ENCODE assay signal across 23 mouse cellular contexts in the genomic region with DNA sequence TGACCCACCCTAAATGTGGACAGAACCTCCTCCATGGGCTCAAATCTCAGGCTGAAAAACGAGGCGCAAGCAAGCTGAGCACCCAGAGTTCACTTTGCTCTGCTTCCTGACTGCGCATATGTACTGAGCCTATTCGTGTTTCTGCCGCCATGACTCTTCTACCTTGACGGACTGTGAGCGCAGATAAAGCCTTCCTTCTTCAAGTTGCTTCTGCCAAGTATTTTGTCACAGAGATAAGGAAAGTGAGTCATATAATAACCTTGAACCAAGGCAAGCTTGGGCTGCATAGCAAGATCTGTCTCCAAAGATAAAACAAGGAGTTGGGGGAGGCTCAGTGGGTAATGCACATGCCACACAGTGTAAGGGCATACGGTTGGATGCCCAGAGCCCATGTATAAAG. TPM values are rescaled to one million over a fixed set of nuclear protein-coding genes. Genes with fewer than 3 reads are reported as not detected.
DNase-seq lines count a peak whose midpoint lies in the region; ATAC-seq and TF ChIP-seq lines count a peak whose summit lies in the region.
"Had no signal": no experiment of that assay in that cellular context is flagged by ENCODE, and none has a peak within 500 bp of the region (broad histone marks: within the 10 kb centered on the region; RNA-seq: fewer than 3 reads in every experiment).

No protein-coding gene starts in this region.

- WGBS in liver, embryonic 16.5 days (ENCODE audit: insufficient replicate concordance) = 23% methylated on average over 8 of the region's 8 CpGs
- WGBS in intestine, embryonic 15.5 days = 85% methylated on average over 8 of the region's 8 CpGs
- WGBS in forebrain, embryonic 15.5 days = 92% methylated on average over 8 of the region's 8 CpGs

- peak; percentile 95 to 98 for TF ChIP-seq EP300 in MEL (IDR thresholded peaks at IDR 0.05; ENCODE audit: low read depth in 1 of 2, low read length in 2 of 2)

- H3K9me3 ChIP-seq in MEL (replicated peaks; ENCODE audit: insufficient read depth, low read length) = no peaks in the 10 kb centered on the region
- H3K9me3 ChIP-seq in liver, embryonic 16.5 days (replicated peaks; ENCODE audit: control insufficient read depth, low read length) = no peaks in the 10 kb centered on the region
- no peaks in the 10 kb centered on the region for H3K9me3 ChIP-seq in intestine, embryonic 15.5 days
- H3K9me3 ChIP-seq in forebrain, embryonic 15.5 days = no peaks in the 10 kb centered on the region
- H3K9me3 ChIP-seq: embryonic facial prominence, embryonic 15.5 days; forebrain, embryonic 13.5 days; hindbrain, embryonic 12.5 days; midbrain, embryonic 12.5 days had no signal

- TF ChIP-seq CTCF in MEL (IDR thresholded peaks at IDR 0.05 in 2 of 3, conservative IDR thresholded peaks at IDR 0.05 in 1 of 3; ENCODE audit: control insufficient read depth in 1 of 3, insufficient read depth in 1 of 3, low read depth in 2 of 3, low read length in 3 of 3, poor library complexity in 1 of 3, severe bottlenecking in 1 of 3) = no peak

- H3K4me3 ChIP-seq in MEL (ENCODE audit: control insufficient read depth in 1 of 2, insufficient read depth in 1 of 2, low read depth in 2 of 2, low read length in 2 of 2) = peak overlapping the region in 1 of 2 experiments; percentile 25; a peak in 1 of 4 replicates
- no peak overlapping the region for H3K4me3 ChIP-seq in liver, embryonic 16.5 days (ENCODE audit: low read depth, low read length)
- H3K4me3 ChIP-seq in intestine, embryonic 15.5 days (replicated peaks) = no peak overlapping the region
- no peak overlapping the region for H3K4me3 ChIP-seq in forebrain, embryonic 15.5 days
- H3K4me3 ChIP-seq: embryonic facial prominence, embryonic 15.5 days; forebrain, embryonic 13.5 days; hindbrain, embryonic 12.5 days; midbrain, embryonic 12.5 days had no signal

- H3K4me2 ChIP-seq in liver, embryonic 16.5 days (ENCODE audit: low read depth, low read length) = peak overlapping the region; percentile 36
- no peak overlapping the region for H3K4me2 ChIP-seq in intestine, embryonic 15.5 days (replicated peaks)
- no peak overlapping the region for H3K4me2 ChIP-seq in forebrain, embryonic 15.5 days (replicated peaks)
- H3K4me2 ChIP-seq: embryonic facial prominence, embryonic 15.5 days; forebrain, embryonic 13.5 days; heart, embryonic 11.5 days; hindbrain, embryonic 12.5 days; midbrain, embryonic 12.5 days had no signal

- H3K36me3 ChIP-seq in MEL (ENCODE audit: control insufficient read depth in 1 of 2, insufficient read depth in 2 of 2, low read length in 2 of 2) = peaks cover 0 to 33% of the 10 kb centered on the region in 2 experiments; a peak in 2 of 4 replicates
- H3K36me3 ChIP-seq in liver, embryonic 16.5 days (ENCODE audit: control insufficient read depth, insufficient read depth) = no peaks in the 10 kb centered on the region
- no peaks in the 10 kb centered on the region for H3K36me3 ChIP-seq in intestine, embryonic 15.5 days
- H3K36me3 ChIP-seq in forebrain, embryonic 15.5 days = no peaks in the 10 kb centered on the region
- H3K36me3 ChIP-seq: embryonic facial prominence, embryonic 15.5 days; hindbrain, embryonic 12.5 days; midbrain, embryonic 12.5 days had no signal

- peak overlapping the region; percentile 84 for H3K27ac ChIP-seq in MEL (ENCODE audit: control insufficient read depth, low read depth, low read length)
- peak overlapping the region; percentile 70 for H3K27ac ChIP-seq in liver, embryonic 16.5 days (ENCODE audit: low read length)
- H3K27ac ChIP-seq in intestine, embryonic 15.5 days = no peak overlapping the region
- H3K27ac ChIP-seq in forebrain, embryonic 15.5 days (replicated peaks) = no peak overlapping the region
- H3K27ac ChIP-seq: forebrain, embryonic 13.5 days; hindbrain, embryonic 12.5 days; midbrain, embryonic 12.5 days had no signal

- ATAC-seq in hematopoietic stem cell, adult 5-6 weeks (replicated peaks in 1 of 2; ENCODE audit: insufficient read depth in 1 of 2, low FRiP score in 2 of 2, low TSS enrichment in 1 of 2, low read depth in 1 of 2, poor library complexity in 2 of 2, severe bottlenecking in 2 of 2) = peak; percentile 22 to 34; a peak in 2 of 4 replicates
- ATAC-seq in liver, embryonic 16.5 days (ENCODE audit: low read depth) = peak; percentile 73
- ATAC-seq in intestine, embryonic 15.5 days = no peak
- ATAC-seq in forebrain, embryonic 15.5 days (replicated peaks) = no peak
- ATAC-seq: forebrain, embryonic 13.5 days; inflammation-experienced regulatory T-cells, adult 6 months had no signal

- H3K9ac ChIP-seq in MEL (ENCODE audit: control insufficient read depth, low read depth, low read length, poor library complexity, severe bottlenecking) = no peak overlapping the region; the same call in 1 of the 2 replicates
- peak overlapping the region; percentile 8; the same call in 1 of the 2 replicates for H3K9ac ChIP-seq in liver, embryonic 16.5 days (ENCODE audit: low read depth, low read length)
- no peak overlapping the region for H3K9ac ChIP-seq in intestine, embryonic 15.5 days
- H3K9ac ChIP-seq in forebrain, embryonic 15.5 days (replicated peaks) = no peak overlapping the region
- H3K9ac ChIP-seq: embryonic facial prominence, embryonic 15.5 days; forebrain, embryonic 13.5 days; hindbrain, embryonic 12.5 days; midbrain, embryonic 12.5 days had no signal

- peaks cover 18 to 39% of the 10 kb centered on the region in 2 experiments for H3K4me1 ChIP-seq in MEL (ENCODE audit: control insufficient read depth in 1 of 2, insufficient read depth in 2 of 2, low read length in 2 of 2)
- peaks cover 40% of the 10 kb centered on the region for H3K4me1 ChIP-seq in liver, embryonic 16.5 days (ENCODE audit: control insufficient read depth, low read depth, low read length)
- no peaks in the 10 kb centered on the region for H3K4me1 ChIP-seq in intestine, embryonic 15.5 days (replicated peaks)
- H3K4me1 ChIP-seq in forebrain, embryonic 15.5 days = no peaks in the 10 kb centered on the region
- H3K4me1 ChIP-seq: forebrain, embryonic 13.5 days; hindbrain, embryonic 12.5 days; midbrain, embryonic 12.5 days had no signal

- TF ChIP-seq POLR2A in MEL (IDR thresholded peaks at IDR 0.05; ENCODE audit: control insufficient read depth in 1 of 2, insufficient read depth in 1 of 2, low read depth in 1 of 2, low read length in 2 of 2, poor library complexity in 1 of 2) = no peak

- no peaks in the 10 kb centered on the region for H3K79me2 ChIP-seq in MEL (ENCODE audit: control insufficient read depth, insufficient read depth, low read length, poor library complexity)

- peak; percentile 92 for DNase-seq in MEL (ENCODE audit: low read depth, low spot score)
- peak; percentile 54 for DNase-seq in c-Kit-positive CD71-positive TER-119-negative erythroid progenitor cells, embryonic 14.5 days (ENCODE audit: low read depth)
- DNase-seq in frontal cortex, adult 2 months (ENCODE audit: extremely low spot score in 1 of 2, low spot score in 1 of 2) = no peak
- DNase-seq: cerebellum, adult 11 months; cerebellum, postnatal 10 days; gastrocnemius, postnatal 36 days; heart, postnatal 10 days; kidney, adult 9 months; kidney, postnatal 4 days; lung, adult 2 months; lung, postnatal 36 days; right cerebral cortex, postnatal 4 days; thymus, postnatal 25 days had no signal

- no peak for TF ChIP-seq RAD21 in MEL (IDR thresholded peaks at IDR 0.05; ENCODE audit: low read depth, low read length)

- no peaks in the 10 kb centered on the region for H3K27me3 ChIP-seq in MEL (ENCODE audit: control insufficient read depth in 1 of 2, insufficient read depth in 2 of 2, low read length in 2 of 2)
- no peaks in the 10 kb centered on the region for H3K27me3 ChIP-seq in liver, embryonic 16.5 days (ENCODE audit: control insufficient read depth, insufficient read depth, low read depth, low read length)
- H3K27me3 ChIP-seq in intestine, embryonic 15.5 days (replicated peaks) = no peaks in the 10 kb centered on the region
- no peaks in the 10 kb centered on the region for H3K27me3 ChIP-seq in forebrain, embryonic 15.5 days
- H3K27me3 ChIP-seq: embryonic facial prominence, embryonic 15.5 days; forebrain, embryonic 13.5 days; hindbrain, embryonic 12.5 days; midbrain, embryonic 12.5 days had no signal

TF ChIP-seq in MEL, 35 proteins besides CTCF, POLR2A, EP300 and RAD21 (continues in another document):
- TF ChIP-seq ZNF384 (IDR thresholded peaks at IDR 0.05; ENCODE audit: low read depth, low read length) (no peak), GABPA (IDR thresholded peaks at IDR 0.05; ENCODE audit: low read depth, low read length) (no peak), NRF1 (IDR thresholded peaks at IDR 0.05; ENCODE audit: insufficient read depth, low read depth, low read length, poor library complexity, severe bottlenecking) (peak; percentile 51; the same call in 1 of the 2 replicates), JUND (IDR thresholded peaks at IDR 0.05; ENCODE audit: low read depth, low read length) (peak; percentile 95), MYC (IDR thresholded peaks at IDR 0.05; ENCODE audit: low read depth, low read length) (peak; percentile 80), ZMIZ1 (IDR thresholded peaks at IDR 0.05; ENCODE audit: low read depth, low read length) (no peak), MAZ (IDR thresholded peaks at IDR 0.05; ENCODE audit: low read depth, low read length) (no peak), RCOR1 (IDR thresholded peaks at IDR 0.05; ENCODE audit: low read depth, low read length) (peak; percentile 89), SIN3A (IDR thresholded peaks at IDR 0.05; ENCODE audit: low read length) (peak; percentile 63; the same call in 1 of the 2 replicates)

RNA-seq across cellular contexts. Expression of a gene that starts 25.3 kb away (rescaled TPM):
- 58.1 and 59.7 TPM in 2 replicates for total RNA-seq in MEL (2012; rRNA removed)
- polyA plus RNA-seq in MEL (2012; ENCODE audit: insufficient read depth in 1 of 2, insufficient read length in 2 of 2, low read depth in 1 of 2, low replicate concordance in 2 of 2, missing spikeins in 1 of 2) = 10 to 100 TPM in 1 of 2 experiments, not detected in 1; 59.2 TPM
- total RNA-seq in hematopoietic stem cell, adult 5-6 weeks (2017) = 65.5 and 101 TPM in 2 replicates
- polyA plus RNA-seq in liver, embryonic 16.5 days (2015; fragmentation: Nextera tagmentation; extraction: Ambion mirVana) = 64.6 and 70.3 TPM in 2 replicates
- polyA plus RNA-seq in frontal cortex, adult 2 months (2012; rRNA removed) = 28.6 and 30.0 TPM in 2 replicates
- polyA plus RNA-seq in intestine, embryonic 15.5 days (2015; fragmentation: Nextera tagmentation; extraction: Ambion mirVana) = 120 TPM in 2 replicates
- 119 and 128 TPM in 2 replicates for polyA plus RNA-seq in forebrain, embryonic 15.5 days (2015; fragmentation: Nextera tagmentation; extraction: Ambion mirVana)

RNA-seq across cellular contexts. Expression of a gene that starts 35.2 kb away (rescaled TPM):
- total RNA-seq in MEL (2012; rRNA removed) = 2.9 and 3.6 TPM in 2 replicates
- polyA plus RNA-seq in MEL (2012; ENCODE audit: insufficient read depth in 1 of 2, insufficient read length in 2 of 2, low read depth in 1 of 2, low replicate concordance in 2 of 2, missing spikeins in 1 of 2) = 1 to 10 TPM in 1 of 2 experiments, not detected in 1; 5.0 TPM
- 39.3 and 41.8 TPM in 2 replicates for total RNA-seq in hematopoietic stem cell, adult 5-6 weeks (2017)
- polyA plus RNA-seq in liver, embryonic 16.5 days (2015; fragmentation: Nextera tagmentation; extraction: Ambion mirVana) = 6.2 and 6.9 TPM in 2 replicates
- polyA plus RNA-seq in frontal cortex, adult 2 months (2012; rRNA removed) = 3.7 and 4.8 TPM in 2 replicates
- 10.4 and 11.8 TPM in 2 replicates for polyA plus RNA-seq in intestine, embryonic 15.5 days (2015; fragmentation: Nextera tagmentation; extraction: Ambion mirVana)
- 2.1 and 2.2 TPM in 2 replicates for polyA plus RNA-seq in forebrain, embryonic 15.5 days (2015; fragmentation: Nextera tagmentation; extraction: Ambion mirVana)

Comparison
In these comparisons a context has a peak if more than half of its experiments do, and no peak if none do; other contexts are left out.
1. DNase-seq: peak in MEL (single experiment) and c-Kit-positive CD71-positive TER-119-negative erythroid progenitor cells, embryonic 14.5 days (single experiment); none in frontal cortex, adult 2 months (0 of 2).
2. H3K27ac ChIP-seq: peak in MEL (single experiment) and liver, embryonic 16.5 days (single experiment); none in intestine, embryonic 15.5 days (single experiment) and forebrain, embryonic 15.5 days (single experiment).
3. ATAC-seq: peak in hematopoietic stem cell, adult 5-6 weeks (2 of 2) and liver, embryonic 16.5 days (single experiment); none in intestine, embryonic 15.5 days (single experiment) and forebrain, embryonic 15.5 days (single experiment).